Mouse (Mus musculus): ENCODE results near the gene Ciita.

DNA sequence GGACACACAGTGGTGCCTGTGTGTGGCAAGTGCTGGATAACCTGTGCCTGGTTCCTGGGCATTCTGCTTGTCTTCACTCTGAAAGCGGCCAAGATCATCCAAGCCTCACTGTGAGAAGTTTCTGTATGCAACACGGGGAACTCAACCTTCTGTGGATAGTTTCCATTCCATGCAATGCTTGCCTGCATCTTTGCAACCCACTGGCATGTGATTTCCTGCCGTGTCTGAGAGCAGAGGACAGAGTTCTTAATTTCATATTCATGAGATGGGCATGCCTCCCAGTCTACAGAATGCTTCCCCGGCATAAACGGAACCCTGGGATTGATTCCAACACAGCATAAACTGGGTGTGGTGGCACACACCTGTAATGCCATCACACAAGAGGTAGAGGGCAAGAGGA is 41.8 kb upstream of the Ciita start:
- TF ChIP-seq GATA1 (IDR thresholded peaks at IDR 0.05; ENCODE audit: borderline replicate concordance, low read length) (no peak), CTCF (IDR thresholded peaks at IDR 0.05; ENCODE audit: low read depth, low read length) (no peak), POLR2AphosphoS5 (IDR thresholded peaks at IDR 0.05; ENCODE audit: insufficient replicate concordance, low read depth, low read length) (no peak)
